Mouse (Mus musculus) embryonic stem cell, embryonic (primary cell): ENCODE measurements around the gene Fancc.

Experiments used
- CTCF ChIA-PET, 4 experiments: fragments of 300-600 bp in 2 of 4; fragments of 350-600 bp in 2 of 4; sonication (Branson Sonifier 250); formaldehyde crosslinking; loops; one replicate each; lab custom pipeline; 2022; ENCODE audit warnings: inconsistent platforms in 2 of 4; lab: Charles Lee
- POLR2A ChIA-PET, 4 experiments: fragments of 300-600 bp in 2 of 4; fragments of 350-600 bp in 2 of 4; sonication (Branson Sonifier 250); formaldehyde crosslinking; loops; one replicate each; lab custom pipeline; 2022; ENCODE audit warnings: antibody characterized with exemption in 4 of 4, inconsistent platforms in 1 of 4; lab: Charles Lee

The Fancc gene

GRCm38 (mm10) chr13:63524608-63525570 is 27.8 kb upstream of the Fancc start:
- ChIA-PET POLR2A (interaction anchor here in 3 of 4 experiments (0.6 to 6.4 kb wide), 11 partner anchors 9 to 158 kb away, joined by 3 to 53 read pairs (median 4); partner anchors contain the start of gene Fancc (in 1 of the 3)), CTCF (interaction anchor here in 1 of 4 experiments (0.6 kb wide), 1 partner anchor 216 kb away, joined by 5 read pairs; no protein-coding TSS in a partner anchor)

- POLR2A ChIA-PET, result interaction anchor here in 2 of 4 experiments (0.6 to 6.4 kb wide), 5 partner anchors 8 to 231 kb away, joined by 3 to 53 read pairs (median 4); no protein-coding TSS in a partner anchor
- CTCF ChIA-PET, result interaction anchor here in 1 of 4 experiments (0.6 kb wide), 1 partner anchor 158 kb away, joined by 3 read pairs; no protein-coding TSS in a partner anchor
These were observed 27.0 kb upstream of the Fancc start for GRCm38 (mm10) chr13:63524061-63524460.

GRCm38 (mm10) chr13:63522832-63523231 is 25.8 kb upstream of the Fancc start:
- ChIA-PET CTCF (no interaction called here), POLR2A (interaction anchor here in 2 of 4 experiments (0.5 to 1.1 kb wide), 5 partner anchors 12 to 92 kb away, joined by 3 read pairs; no protein-coding TSS in a partner anchor)

- POLR2A ChIA-PET, result interaction anchor here in 1 of 4 experiments (0.9 to 1.6 kb wide), 3 partner anchors 9 to 41 kb away, joined by 3 to 4 read pairs (median 4); no protein-coding TSS in a partner anchor
- CTCF ChIA-PET, result no interaction called here
These were observed 23.0 kb upstream of the Fancc start for GRCm38 (mm10) chr13:63520110-63520509.

- POLR2A ChIA-PET, result interaction anchor here in 3 of 4 experiments (1.1 to 5.3 kb wide), 6 partner anchors 9 to 85 kb away, joined by 3 to 53 read pairs (median 4); partner anchors contain the start of gene Fancc (in 1 of the 3)
These were observed 19.5 kb upstream of the Fancc start for GRCm38 (mm10) chr13:63516535-63516934.

GRCm38 (mm10) chr13:63515542-63515941 is 18.5 kb upstream of the Fancc start:
- POLR2A ChIA-PET, result interaction anchor here in 3 of 4 experiments (0.6 to 5.3 kb wide), 7 partner anchors 10 to 797 kb away, joined by 3 to 53 read pairs (median 4); partner anchors contain the start of genes Aaed1 (in 1 of the 3) and Fancc (in 1 of the 3)
- CTCF ChIA-PET, result interaction anchor here in 1 of 4 experiments (0.5 to 0.6 kb wide), 2 partner anchors 281 to 735 kb away, joined by 3 to 6 read pairs; no protein-coding TSS in a partner anchor

More at GRCm38 (mm10) chr13:63516535-63516934, 19.5 kb upstream of the Fancc start:
- CTCF ChIA-PET, result no interaction called here

GRCm38 (mm10) chr13:63514931-63515360 is 17.9 kb upstream of the Fancc start:
- CTCF ChIA-PET, result interaction anchor here in 1 of 4 experiments (0.5 to 0.6 kb wide), 2 partner anchors 281 to 735 kb away, joined by 3 to 6 read pairs; no protein-coding TSS in a partner anchor

GRCm38 (mm10) chr13:63513374-63514098 is 16.5 kb upstream of the Fancc start:
- CTCF ChIA-PET, result interaction anchor here in 1 of 4 experiments (0.7 kb wide), 1 partner anchor 157 kb away, joined by 4 read pairs; no protein-coding TSS in a partner anchor
- POLR2A ChIA-PET, result interaction anchor here in 3 of 4 experiments (0.6 to 5.3 kb wide), 19 partner anchors 8 to 540 kb away, joined by 3 to 53 read pairs (median 4); partner anchors contain the start of gene Fancc (in 1 of the 3)

More at GRCm38 (mm10) chr13:63514931-63515360, 17.9 kb upstream of the Fancc start:
- POLR2A ChIA-PET, result interaction anchor here (0.6 to 5.3 kb wide), 12 partner anchors 12 to 798 kb away, joined by 3 to 53 read pairs (median 4); partner anchors contain the start of genes Aaed1 (in 1 of the 4) and Fancc (in 1 of the 4)

GRCm38 (mm10) chr13:63512411-63512810 is 15.3 kb upstream of the Fancc start:
- CTCF ChIA-PET, result no interaction called here
- POLR2A ChIA-PET, result interaction anchor here in 3 of 4 experiments (0.7 to 4.6 kb wide), 15 partner anchors 8 to 417 kb away, joined by 3 to 25 read pairs (median 6); partner anchors contain the start of gene Fancc (in 2 of the 3)

- ChIA-PET CTCF (interaction anchor here in 1 of 4 experiments (0.5 kb wide), 1 partner anchor 661 kb away, joined by 4 read pairs; no protein-coding TSS in a partner anchor), POLR2A (interaction anchor here in 2 of 4 experiments (0.5 to 1.6 kb wide), 4 partner anchors 11 to 76 kb away, joined by 3 to 4 read pairs (median 4); partner anchors contain the start of gene Fancc (in 1 of the 2))
These were observed 10.7 kb upstream of the Fancc start for GRCm38 (mm10) chr13:63507821-63508220.

GRCm38 (mm10) chr13:63507001-63507556 is 10.0 kb upstream of the Fancc start:
- CTCF ChIA-PET, result no interaction called here
- POLR2A ChIA-PET, result interaction anchor here in 1 of 4 experiments (1.0 kb wide), 1 partner anchor 76 kb away, joined by 4 read pairs; no protein-coding TSS in a partner anchor

GRCm38 (mm10) chr13:63506364-63506763 is 9.3 kb upstream of the Fancc start:
- CTCF ChIA-PET, result no interaction called here
- POLR2A ChIA-PET, result interaction anchor here in 1 of 4 experiments (1.4 kb wide), 1 partner anchor 75 kb away, joined by 3 read pairs; no protein-coding TSS in a partner anchor

GRCm38 (mm10) chr13:63502391-63502790 is 5.3 kb upstream of the Fancc start:
- POLR2A ChIA-PET, result interaction anchor here in 1 of 4 experiments (0.9 to 1.0 kb wide), 3 partner anchors 14 to 166 kb away, joined by 3 read pairs; no protein-coding TSS in a partner anchor
- CTCF ChIA-PET, result interaction anchor here in 1 of 4 experiments (1.2 kb wide), 1 partner anchor 70 kb away, joined by 4 read pairs; no protein-coding TSS in a partner anchor

GRCm38 (mm10) chr13:63499489-63499888 is 2.4 kb upstream of the Fancc start:
- ChIA-PET CTCF (no interaction called here), POLR2A (interaction anchor here in 1 of 4 experiments (1.4 kb wide), 1 partner anchor 13 kb away, joined by 4 read pairs; no protein-coding TSS in a partner anchor)

- CTCF ChIA-PET, result interaction anchor here in 1 of 4 experiments (0.7 kb wide), 1 partner anchor 299 kb away, joined by 3 read pairs; no protein-coding TSS in a partner anchor
These were observed 9.4 kb downstream of the Fancc start for GRCm38 (mm10) chr13:63487707-63488042.

More at GRCm38 (mm10) chr13:63487707-63488042, 9.4 kb downstream of the Fancc start:
- POLR2A ChIA-PET, result interaction anchor here in 2 of 4 experiments (0.6 to 1.3 kb wide), 4 partner anchors 9 to 183 kb away, joined by 3 to 8 read pairs (median 5); no protein-coding TSS in a partner anchor
